Mouse (Mus musculus): ENCODE data around the gene Pten. TPM values are rescaled to one million over a fixed set of nuclear protein-coding genes. Genes with fewer than 3 reads are reported as not detected.

Gene Pten
- 9.9 and 17.7 TPM in 2 replicates for polyA plus RNA-seq (2012; rRNA removed)

GRCm38 (mm10) chr19:32756900-32757725, at the start of gene Pten:
Pten (plus strand) TSS chr19:32757497.
- Histone ChIP-seq H3K27me3 (ENCODE audit: control insufficient read depth, insufficient read depth, low read length) (no peaks in the 10 kb centered on the region), H3K36me3 (ENCODE audit: control insufficient read depth, insufficient read depth, low read length) (0 out of 2 replicates have a peak, but pooled peaks cover 1% of the 10 kb centered on the region), H3K4me3 (ENCODE audit: low read depth, low read length) (peak within 1 kb of the TSS; percentile 89), H3K27ac (ENCODE audit: insufficient read depth, low read depth, low read length) (peak within 1 kb of the TSS; percentile 94), H3K4me1 (ENCODE audit: control insufficient read depth, insufficient read depth, insufficient read length, low read length) (no peaks in the 10 kb centered on the region)
- WGBS: under 1% methylated on average over 76 of the region's 77 CpGs
- TF ChIP-seq POLR2A (IDR thresholded peaks at IDR 0.05; ENCODE audit: low read depth, low read length): peak; percentile 77
- TF ChIP-seq CTCF (IDR thresholded peaks at IDR 0.05; ENCODE audit: extremely low read depth, insufficient read length, insufficient replicate concordance, low read depth, low read length): no peak; the same call in 1 of the 2 replicates

- Histone ChIP-seq H3K27ac (ENCODE audit: insufficient read depth, low read depth, low read length) (no peak overlapping the region), H3K36me3 (ENCODE audit: control insufficient read depth, insufficient read depth, low read length) (peaks cover 18% of the 10 kb centered on the region), H3K27me3 (ENCODE audit: control insufficient read depth, insufficient read depth, low read length) (no peaks in the 10 kb centered on the region), H3K4me3 (ENCODE audit: low read depth, low read length) (no peak overlapping the region), H3K4me1 (ENCODE audit: control insufficient read depth, insufficient read depth, insufficient read length, low read length) (no peaks in the 10 kb centered on the region; the same call in 1 of the 2 replicates)
- WGBS: 86% methylated on average over 5 of the region's 5 CpGs
- TF ChIP-seq POLR2A (IDR thresholded peaks at IDR 0.05; ENCODE audit: low read depth, low read length) (no peak), CTCF (IDR thresholded peaks at IDR 0.05; ENCODE audit: extremely low read depth, insufficient read length, insufficient replicate concordance, low read depth, low read length) (no peak)
Observed at GRCm38 (mm10) chr19:32708996-32709395, 48.3 kb upstream of the Pten start.

GRCm38 (mm10) chr19:32710288-32710687, 47.0 kb upstream of the Pten start:
- no peak overlapping the region for H3K27ac ChIP-seq (ENCODE audit: insufficient read depth, low read depth, low read length)
- 30% methylated on average over 3 of the region's 3 CpGs for WGBS

GRCm38 (mm10) chr19:32711761-32712541, 45.3 kb upstream of the Pten start:
- H3K4me3 ChIP-seq (ENCODE audit: low read depth, low read length): peak overlapping the region; percentile 93
- H3K27me3 ChIP-seq (ENCODE audit: control insufficient read depth, insufficient read depth, low read length): no peaks in the 10 kb centered on the region
- TF ChIP-seq POLR2A (IDR thresholded peaks at IDR 0.05; ENCODE audit: low read depth, low read length): peak; percentile 79
- TF ChIP-seq CTCF (IDR thresholded peaks at IDR 0.05; ENCODE audit: extremely low read depth, insufficient read length, insufficient replicate concordance, low read depth, low read length): no peak
- peak overlapping the region; percentile 89 for H3K27ac ChIP-seq (ENCODE audit: insufficient read depth, low read depth, low read length)
- under 1% methylated on average over 63 of the region's 63 CpGs for WGBS
- H3K4me1 ChIP-seq (ENCODE audit: control insufficient read depth, insufficient read depth, insufficient read length, low read length): no peaks in the 10 kb centered on the region; the same call in 1 of the 2 replicates
- H3K36me3 ChIP-seq (ENCODE audit: control insufficient read depth, insufficient read depth, low read length): no peaks in the 10 kb centered on the region

More at GRCm38 (mm10) chr19:32710288-32710687, 47.0 kb upstream of the Pten start:
- Histone ChIP-seq H3K27me3 (ENCODE audit: control insufficient read depth, insufficient read depth, low read length) (no peaks in the 10 kb centered on the region), H3K4me1 (ENCODE audit: control insufficient read depth, insufficient read depth, insufficient read length, low read length) (no peaks in the 10 kb centered on the region; the same call in 1 of the 2 replicates), H3K4me3 (ENCODE audit: low read depth, low read length) (no peak overlapping the region), H3K36me3 (ENCODE audit: control insufficient read depth, insufficient read depth, low read length) (peaks cover 9% of the 10 kb centered on the region)
- TF ChIP-seq CTCF (IDR thresholded peaks at IDR 0.05; ENCODE audit: extremely low read depth, insufficient read length, insufficient replicate concordance, low read depth, low read length): no peak
- no peak for TF ChIP-seq POLR2A (IDR thresholded peaks at IDR 0.05; ENCODE audit: low read depth, low read length)

DNA sequence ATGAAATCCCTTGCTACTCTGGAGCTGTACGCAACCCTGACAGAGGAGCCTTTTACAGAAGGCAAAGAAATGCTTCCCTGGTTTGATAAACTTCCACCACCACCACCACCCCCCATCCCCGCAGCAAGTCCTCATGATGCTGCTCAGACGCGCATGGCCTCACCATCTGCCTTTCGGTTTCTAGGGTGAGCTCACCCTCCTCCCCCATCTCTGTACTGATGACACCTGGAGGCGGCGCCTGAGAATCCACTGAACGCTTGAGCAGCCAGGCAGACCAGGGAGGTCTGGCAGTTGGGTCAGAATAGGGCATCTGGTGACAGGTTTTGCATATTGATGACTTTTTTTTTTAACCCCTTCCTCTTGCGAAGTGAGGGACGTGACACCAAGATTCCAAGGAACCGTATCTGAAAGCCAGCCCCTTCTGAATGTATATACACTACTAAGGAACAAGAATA, 44.7 kb upstream of the Pten start:
- H3K27ac ChIP-seq (ENCODE audit: insufficient read depth, low read depth, low read length): peak overlapping the region; percentile 89
- no peaks in the 10 kb centered on the region for H3K27me3 ChIP-seq (ENCODE audit: control insufficient read depth, insufficient read depth, low read length)
- WGBS: 2% methylated on average over 11 of the region's 11 CpGs

GRCm38 (mm10) chr19:32713471-32713870, 43.8 kb upstream of the Pten start:
- no peaks in the 10 kb centered on the region for H3K36me3 ChIP-seq (ENCODE audit: control insufficient read depth, insufficient read depth, low read length)
- no peak overlapping the region for H3K4me3 ChIP-seq (ENCODE audit: low read depth, low read length)
- TF ChIP-seq POLR2A (IDR thresholded peaks at IDR 0.05; ENCODE audit: low read depth, low read length) (no peak), CTCF (IDR thresholded peaks at IDR 0.05; ENCODE audit: extremely low read depth, insufficient read length, insufficient replicate concordance, low read depth, low read length) (no peak)
- 89% methylated on average over 3 of the region's 3 CpGs for WGBS
- no peaks in the 10 kb centered on the region for H3K27me3 ChIP-seq (ENCODE audit: control insufficient read depth, insufficient read depth, low read length)
- no peak overlapping the region for H3K27ac ChIP-seq (ENCODE audit: insufficient read depth, low read depth, low read length)
- H3K4me1 ChIP-seq (ENCODE audit: control insufficient read depth, insufficient read depth, insufficient read length, low read length): no peaks in the 10 kb centered on the region; the same call in 1 of the 2 replicates

More for the DNA sequence above, 44.7 kb upstream of the Pten start:
- TF ChIP-seq POLR2A (IDR thresholded peaks at IDR 0.05; ENCODE audit: low read depth, low read length) (0 out of 2 replicates have a peak, but pooled peaks have one; percentile 5), CTCF (IDR thresholded peaks at IDR 0.05; ENCODE audit: extremely low read depth, insufficient read length, insufficient replicate concordance, low read depth, low read length) (peak; percentile 14; the same call in 1 of the 2 replicates)
- Histone ChIP-seq H3K36me3 (ENCODE audit: control insufficient read depth, insufficient read depth, low read length) (no peaks in the 10 kb centered on the region), H3K4me1 (ENCODE audit: control insufficient read depth, insufficient read depth, insufficient read length, low read length) (no peaks in the 10 kb centered on the region; the same call in 1 of the 2 replicates), H3K4me3 (ENCODE audit: low read depth, low read length) (peak overlapping the region; percentile 93)

All from small intestine, adult 2 months (tissue).